In the genomic region with DNA sequence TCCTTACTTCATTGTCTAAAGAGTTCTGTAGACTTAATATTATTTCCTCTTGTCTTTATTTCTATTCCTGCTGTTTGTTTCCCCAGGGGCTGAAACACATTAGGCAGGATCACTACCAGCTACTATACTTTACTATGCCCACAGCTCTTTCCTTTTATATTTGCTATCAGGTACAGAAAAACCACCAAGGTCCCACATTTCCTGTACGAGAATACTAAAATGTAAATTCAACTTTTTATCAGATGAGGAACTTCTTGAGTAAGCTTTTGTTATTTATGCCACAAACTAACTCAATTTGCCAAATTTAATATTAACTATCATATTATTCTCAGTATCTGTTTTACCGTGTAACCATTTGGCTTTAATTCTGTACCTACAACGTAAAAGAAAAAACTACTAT, we compare ENCODE assay signal across 29 mouse cellular contexts.
"Had no signal": no experiment of that assay in that cellular context is flagged by ENCODE, and none has a peak within 500 bp of the region (broad histone marks: within the 10 kb centered on the region; RNA-seq: fewer than 3 reads in every experiment).

No protein-coding gene starts in this region.

- H3K27ac ChIP-seq: limb, embryonic 10.5 days; limb, embryonic 12.5 days; limb, embryonic 13.5 days; limb, embryonic 15.5 days; liver, embryonic 12.5 days; liver, embryonic 13.5 days; liver, embryonic 14.5 days; liver, embryonic 15.5 days; lung, embryonic 15.5 days; macrophage; midbrain, embryonic 10.5 days; midbrain, embryonic 12.5 days; midbrain, embryonic 13.5 days; midbrain, embryonic 15.5 days had no signal

- H3K9ac ChIP-seq: limb, embryonic 12.5 days; limb, embryonic 13.5 days; limb, embryonic 15.5 days; liver, embryonic 12.5 days; liver, embryonic 13.5 days; liver, embryonic 14.5 days; liver, embryonic 15.5 days; liver, postnatal 0 days; lung, embryonic 14.5 days; lung, embryonic 15.5 days; midbrain, embryonic 12.5 days; midbrain, embryonic 13.5 days; midbrain, embryonic 15.5 days had no signal

- H3K9me3 ChIP-seq: limb, embryonic 10.5 days; limb, embryonic 12.5 days; limb, embryonic 13.5 days; limb, embryonic 15.5 days; liver, embryonic 12.5 days; liver, embryonic 13.5 days; liver, embryonic 15.5 days; lung, embryonic 15.5 days; megakaryocyte, embryonic 14.5 days; midbrain, embryonic 10.5 days; midbrain, embryonic 12.5 days; midbrain, embryonic 13.5 days; midbrain, embryonic 15.5 days had no signal

- H3K4me1 ChIP-seq: limb, embryonic 10.5 days; limb, embryonic 12.5 days had no signal

- H3K27me3 ChIP-seq: limb, embryonic 12.5 days; limb, embryonic 13.5 days; limb, embryonic 15.5 days; liver, embryonic 12.5 days; liver, embryonic 13.5 days; liver, embryonic 15.5 days; lung, embryonic 15.5 days; megakaryocyte, embryonic 14.5 days; midbrain, embryonic 12.5 days; midbrain, embryonic 13.5 days; midbrain, embryonic 15.5 days had no signal

- H3K4me3 ChIP-seq: limb, embryonic 10.5 days; limb, embryonic 12.5 days; limb, embryonic 13.5 days; limb, embryonic 15.5 days; liver, embryonic 12.5 days; liver, embryonic 13.5 days; liver, embryonic 15.5 days; lung, embryonic 15.5 days; megakaryocyte, embryonic 14.5 days; midbrain, embryonic 10.5 days; midbrain, embryonic 12.5 days; midbrain, embryonic 13.5 days; midbrain, embryonic 15.5 days; myocyte had no signal

- DNase-seq: left cerebral cortex, postnatal 4 days; liver; liver, embryonic 13.5 days; liver, postnatal 0 days; lung, adult 18-20 months; lung, adult 2 months; lung, embryonic 14.5 days; lung, postnatal 10 days; lung, postnatal 14 days; lung, postnatal 36 days; lung, postnatal 4 days; midbrain, embryonic 14.5 days had no signal

- ATAC-seq: liver, embryonic 12.5 days; liver, postnatal 0 days; lung, postnatal 0 days; midbrain, embryonic 13.5 days; midbrain, embryonic 15.5 days; midbrain, embryonic 16.5 days had no signal

- H3K36me3 ChIP-seq: midbrain, embryonic 13.5 days; midbrain, embryonic 15.5 days had no signal
